Mouse (Mus musculus) urinary bladder, postnatal 4 days (tissue): ENCODE measurements at regions not wholly inside any gene's neighbourhood (a gene's known extent, or its start where the extent isn't known, plus 50 kb on each side); places are given as distances from the start of the nearest gene placed in this dataset.

Experiments
- DNase-seq, 2 experiments: peaks; one replicate each; pipeline ENCODE4 v3.0.0; 2021 to 2022; ENCODE audit warnings: low spot score in 2 of 2

GRCm38 (mm10) chr10:122194139-122194538, 97.0 kb upstream of the Rxylt1 start:
- DNase-seq: no peak

DNA sequence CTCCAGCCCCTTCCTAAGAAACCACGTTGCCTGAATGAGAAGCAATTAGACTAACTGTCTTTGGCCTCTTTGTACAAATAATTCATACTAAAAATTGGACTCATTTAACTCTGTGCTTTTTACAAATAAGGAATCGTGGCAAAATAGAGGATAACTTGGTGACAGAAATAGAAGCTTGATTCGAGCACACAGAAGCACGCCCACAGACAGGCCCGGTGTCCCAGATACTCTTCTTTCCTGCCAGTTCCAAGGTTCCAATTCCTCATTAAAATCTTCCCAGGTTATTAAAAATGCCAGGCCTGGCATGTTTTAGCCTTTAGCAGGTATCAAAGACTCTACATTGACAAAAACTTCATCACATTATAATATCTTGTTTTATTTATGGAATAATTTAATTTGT, 96.2 kb upstream of the Rxylt1 start:
- no peak for DNase-seq

- no peak for DNase-seq
These were observed 88.1 kb upstream of the Rxylt1 start for GRCm38 (mm10) chr10:122185152-122185745.

- DNase-seq: no peak
These were observed 85.9 kb upstream of the Rxylt1 start for GRCm38 (mm10) chr10:122183025-122183424.

GRCm38 (mm10) chr10:122149038-122149437, 51.9 kb upstream of the Rxylt1 start:
- DNase-seq: no peak

DNA sequence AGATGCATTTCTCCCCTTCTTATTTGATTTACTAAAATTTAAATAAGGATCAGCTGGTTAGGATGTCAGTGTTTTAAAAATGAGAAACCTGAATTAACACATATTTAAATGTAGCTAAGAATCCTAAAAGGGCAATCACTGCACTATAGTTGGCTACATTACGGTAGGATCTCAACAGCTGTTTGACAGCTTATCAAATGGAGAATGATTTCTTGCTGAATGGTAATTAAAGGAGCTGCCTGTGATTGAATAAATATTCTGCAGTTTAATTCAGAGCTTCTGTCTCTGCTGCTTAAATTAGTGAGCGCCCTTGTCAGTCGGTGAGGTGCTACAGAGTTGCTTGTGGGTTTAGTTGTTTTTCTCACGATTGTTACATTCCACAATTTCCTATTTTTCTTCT, 51.4 kb upstream of the Rxylt1 start:
- no peak for DNase-seq
